Mouse (Mus musculus) lung, postnatal 0 days (tissue): Measurements from ENCODE around the gene Pex7.

Source experiments
- CTCF ChIP-seq: IDR thresholded peaks from 2 replicates; pipeline ENCODE4 v1.5.1; 2016; ENCODE audit warnings: antibody characterized with exemption, mild to moderate bottlenecking
- EP300 ChIP-seq: IDR thresholded peaks from 2 replicates; pipeline ENCODE4 v1.6.1; 2016; ENCODE audit warnings: antibody characterized with exemption, mild to moderate bottlenecking, control low read depth

- TF ChIP-seq CTCF: no peak
- TF ChIP-seq EP300: no peak
Observed at GRCm38 (mm10) chr10:19853609-19854008, 53.9 kb downstream of the Pex7 start.
